Mouse (Mus musculus) heart, embryonic 11.5 days (tissue): ENCODE measurements around the gene Slc1a1. TPM values are rescaled to one million over a fixed set of nuclear protein-coding genes. Genes with fewer than 3 reads are reported as not detected.

Source experiments
- ATAC-seq: fragments of 200-750 bp; cut with Nextera tagmentation; replicated peaks from 2 replicates; pipeline ENCODE4 v1.8.0; 2017; ENCODE audit warnings: moderate library complexity; ENCODE audit not compliant: insufficient number of reproducible peaks, low FRiP score, low TSS enrichment
- H3K27ac ChIP-seq: fragments of 300-500 bp; sonication (generic); 2 replicates; pipeline ENCODE4 v1.5.1; 2014; ENCODE audit warnings: mild to moderate bottlenecking, low read depth, low read length
- H3K27me3 ChIP-seq: fragments of 300-500 bp; sonication (generic); 2 replicates; pipeline ENCODE4 v1.6.1; 2014; ENCODE audit warnings: mild to moderate bottlenecking, low read length, mixed read lengths; ENCODE audit not compliant: control insufficient read depth, insufficient read depth
- H3K36me3 ChIP-seq: fragments of 300-500 bp; sonication (generic); 2 replicates; pipeline ENCODE4 v1.6.1; 2014; ENCODE audit warnings: mild to moderate bottlenecking, low read length, moderate library complexity, mixed read lengths; ENCODE audit not compliant: control insufficient read depth, insufficient read depth
- H3K4me1 ChIP-seq: fragments of 300-500 bp; sonication (generic); 2 replicates; pipeline ENCODE4 v1.6.1; 2014; ENCODE audit warnings: low read length; ENCODE audit not compliant: control insufficient read depth, insufficient read depth
- H3K4me2 ChIP-seq: fragments of 300-500 bp; sonication (generic); 2 replicates; pipeline ENCODE4 v1.6.1; 2014; ENCODE audit warnings: mild to moderate bottlenecking, moderate library complexity
- H3K4me3 ChIP-seq: fragments of 300-500 bp; sonication (generic); 2 replicates; pipeline ENCODE4 v1.5.1; 2014; ENCODE audit warnings: low read depth, low read length
- H3K9ac ChIP-seq: fragments of 300-500 bp; sonication (generic); 2 replicates; pipeline ENCODE4 v1.6.1; 2014; ENCODE audit warnings: mild to moderate bottlenecking, low read depth, low read length, moderate library complexity
- H3K9me3 ChIP-seq: fragments of 300-500 bp; sonication (generic); replicated peaks from 2 replicates; pipeline ENCODE4 v1.6.1; 2016; ENCODE audit warnings: low read length; ENCODE audit not compliant: control insufficient read depth
- WGBS: fragments of 180-500 bp; shearing (Covaris S2); extraction: QIAGEN DNeasy Blood & Tissue Kit; methylation state at CpG from one replicate; pipeline ENCODE4 v1.1.7; 2014; ENCODE audit not compliant: insufficient replicate concordance; 5-methylcytosine and 5-hydroxymethylcytosine counted together
- polyA plus RNA-seq: library from polyadenylated mRNA; unstranded; fragments of >200 nt; fragmentation: Nextera tagmentation; extraction: Ambion mirVana; gene quantifications from 2 replicates; pipeline ENCODE4 v1.2.1, GENCODE M21; 2014

Slc1a1 gene
- polyA plus RNA-seq, 1 experiment from 2014 or later, result 0.93 TPM

- Histone ChIP-seq H3K9ac (no peak overlapping the region), H3K9me3 (no peaks in the 10 kb centered on the region), H3K27me3 (no peaks in the 10 kb centered on the region), H3K36me3 (no peaks in the 10 kb centered on the region), H3K4me2 (no peak overlapping the region), H3K4me1 (peaks cover 15% of the 10 kb centered on the region), H3K27ac (peak overlapping the region; percentile 10; the same call in 1 of the 2 replicates), H3K4me3 (no peak overlapping the region)
- 54% methylated on average over 4 of the region's 4 CpGs for WGBS
- no peak for ATAC-seq
These were observed 106.4 kb downstream of the Slc1a1 start for GRCm38 (mm10) chr19:28941271-28941670.

GRCm38 (mm10) chr19:28946782-28947181, 111.9 kb downstream of the Slc1a1 start:
- no peaks in the 10 kb centered on the region for H3K9me3 ChIP-seq
- no peak overlapping the region for H3K4me3 ChIP-seq
- H3K9ac ChIP-seq, result no peak overlapping the region
- H3K27ac ChIP-seq, result no peak overlapping the region
- H3K27me3 ChIP-seq, result no peaks in the 10 kb centered on the region
- no peak overlapping the region for H3K4me2 ChIP-seq
- no peaks in the 10 kb centered on the region for H3K36me3 ChIP-seq
- 11% methylated on average over 4 of the region's 4 CpGs for WGBS
- H3K4me1 ChIP-seq, result peaks cover 6% of the 10 kb centered on the region; the same call in 1 of the 2 replicates
- ATAC-seq, result no peak

- Histone ChIP-seq H3K9ac (no peak overlapping the region), H3K4me3 (no peak overlapping the region), H3K9me3 (no peaks in the 10 kb centered on the region), H3K4me2 (no peak overlapping the region), H3K36me3 (no peaks in the 10 kb centered on the region), H3K27ac (no peak overlapping the region), H3K27me3 (no peaks in the 10 kb centered on the region), H3K4me1 (peaks cover 6% of the 10 kb centered on the region; the same call in 1 of the 2 replicates)
- 45% methylated on average over 2 of the region's 2 CpGs for WGBS
- no peak for ATAC-seq
These were observed 112.5 kb downstream of the Slc1a1 start for GRCm38 (mm10) chr19:28947311-28947710.

- Histone ChIP-seq H3K9ac (no peak overlapping the region), H3K27ac (no peak overlapping the region), H3K4me3 (no peak overlapping the region), H3K36me3 (no peaks in the 10 kb centered on the region), H3K9me3 (no peaks in the 10 kb centered on the region), H3K27me3 (no peaks in the 10 kb centered on the region), H3K4me2 (no peak overlapping the region), H3K4me1 (peaks cover 6% of the 10 kb centered on the region; the same call in 1 of the 2 replicates)
- 84% methylated on average over 5 of the region's 5 CpGs for WGBS
- no peak for ATAC-seq
These were observed 116.4 kb downstream of the Slc1a1 start for GRCm38 (mm10) chr19:28951251-28951650.

- no peak for ATAC-seq
- Histone ChIP-seq H3K27ac (peak overlapping the region; percentile 57; the same call in 1 of the 2 replicates), H3K36me3 (no peaks in the 10 kb centered on the region), H3K9me3 (no peaks in the 10 kb centered on the region), H3K4me1 (peaks cover 13% of the 10 kb centered on the region; the same call in 1 of the 2 replicates), H3K4me3 (peak overlapping the region; percentile 82; the same call in 1 of the 2 replicates), H3K4me2 (peak overlapping the region; percentile 92), H3K27me3 (no peaks in the 10 kb centered on the region), H3K9ac (peak overlapping the region; percentile 82; the same call in 1 of the 2 replicates)
- WGBS, result 45% methylated on average over 3 of the region's 3 CpGs
These were observed 128.3 kb downstream of the Slc1a1 start for GRCm38 (mm10) chr19:28963113-28963512.

GRCm38 (mm10) chr19:28963513-28963841, 128.6 kb downstream of the Slc1a1 start:
- H3K4me1 ChIP-seq, result peaks cover 13% of the 10 kb centered on the region; the same call in 1 of the 2 replicates
- no peaks in the 10 kb centered on the region for H3K36me3 ChIP-seq
- peak overlapping the region; percentile 92 for H3K4me2 ChIP-seq
- WGBS, result 7% methylated on average over 4 of the region's 4 CpGs
- peak overlapping the region; percentile 82 for H3K4me3 ChIP-seq
- no peaks in the 10 kb centered on the region for H3K9me3 ChIP-seq
- H3K27ac ChIP-seq, result peak overlapping the region; percentile 57; the same call in 1 of the 2 replicates
- ATAC-seq, result no peak
- peak overlapping the region; percentile 82; the same call in 1 of the 2 replicates for H3K9ac ChIP-seq
- no peaks in the 10 kb centered on the region for H3K27me3 ChIP-seq

Other genes with a start within 250 kb of the Slc1a1 start
- 0.49 and 1.3 TPM in 2 replicates for gene Glis3, start 155.0 kb upstream of the Slc1a1 start, polyA plus RNA-seq
- 6.2 and 8.3 TPM in 2 replicates for gene Plpp6, start 128.9 kb downstream of the Slc1a1 start, polyA plus RNA-seq
- gene 4430402I18Rik, start 132.8 kb downstream of the Slc1a1 start, polyA plus RNA-seq, result 2.3 and 5.1 TPM in 2 replicates
- gene Cdc37l1, start 155.3 kb downstream of the Slc1a1 start, polyA plus RNA-seq, result 35.6 and 36.7 TPM in 2 replicates
- 72.5 and 74.4 TPM in 2 replicates for gene Ak3, start 212.9 kb downstream of the Slc1a1 start, polyA plus RNA-seq